Mouse (Mus musculus) Muller cell, postnatal 12 days (primary cell): ENCODE results near the gene Dlg5.
A peak's percentile ranks its signal among the peaks of the same experiment; 100 is the strongest.

Experiments
- DNase-seq: peaks from one replicate; pipeline ENCODE4 v3.0.0-alpha.2; 2015; ENCODE audit errors: inconsistent ontology term

The Dlg5 gene

GRCm38 (mm10) chr14:24234411-24234810, 11.3 kb downstream of the Dlg5 start:
- DNase-seq = peak; percentile 73

- peak; percentile 85 for DNase-seq
Measured at GRCm38 (mm10) chr14:24232641-24233633, 12.8 kb downstream of the Dlg5 start.

GRCm38 (mm10) chr14:24228549-24228948, 17.2 kb downstream of the Dlg5 start:
- DNase-seq = no peak

GRCm38 (mm10) chr14:24227015-24227414, 18.7 kb downstream of the Dlg5 start:
- no peak for DNase-seq

- DNase-seq = peak; percentile 19
Measured at GRCm38 (mm10) chr14:24226344-24226743, 19.4 kb downstream of the Dlg5 start.

GRCm38 (mm10) chr14:24222759-24223158, 23.0 kb downstream of the Dlg5 start:
- peak; percentile 74 for DNase-seq

GRCm38 (mm10) chr14:24222273-24222672, 23.4 kb downstream of the Dlg5 start:
- DNase-seq = no peak

- no peak for DNase-seq
Measured at GRCm38 (mm10) chr14:24217362-24217722, 28.4 kb downstream of the Dlg5 start.

- no peak for DNase-seq
Measured at GRCm38 (mm10) chr14:24216678-24217361, 28.9 kb downstream of the Dlg5 start.

- no peak for DNase-seq
Measured at GRCm38 (mm10) chr14:24216064-24216463, 29.7 kb downstream of the Dlg5 start.

- no peak for DNase-seq
Measured at GRCm38 (mm10) chr14:24214436-24214835, 31.3 kb downstream of the Dlg5 start.

GRCm38 (mm10) chr14:24213336-24213735, 32.4 kb downstream of the Dlg5 start:
- DNase-seq = no peak

GRCm38 (mm10) chr14:24212861-24213260, 32.9 kb downstream of the Dlg5 start:
- DNase-seq = no peak

- DNase-seq = no peak
Measured at GRCm38 (mm10) chr14:24207360-24207752, 38.4 kb downstream of the Dlg5 start.

GRCm38 (mm10) chr14:24206736-24207359, 38.9 kb downstream of the Dlg5 start:
- peak; percentile 72 for DNase-seq

- no peak for DNase-seq
Measured at GRCm38 (mm10) chr14:24206314-24206713, 39.4 kb downstream of the Dlg5 start.

- DNase-seq = peak; percentile 56
Measured at GRCm38 (mm10) chr14:24205281-24205871, 40.3 kb downstream of the Dlg5 start.

GRCm38 (mm10) chr14:24203210-24203609, 42.5 kb downstream of the Dlg5 start:
- no peak for DNase-seq

- DNase-seq = no peak
Measured at GRCm38 (mm10) chr14:24200771-24201170, 44.9 kb downstream of the Dlg5 start.

GRCm38 (mm10) chr14:24199732-24200131, 46.0 kb downstream of the Dlg5 start:
- DNase-seq = peak; percentile 86

- no peak for DNase-seq
Measured at GRCm38 (mm10) chr14:24197865-24198264, 47.9 kb downstream of the Dlg5 start.

- DNase-seq = no peak
Measured at GRCm38 (mm10) chr14:24196947-24197346, 48.8 kb downstream of the Dlg5 start.
